Mouse (Mus musculus) urinary bladder, postnatal 36 days (tissue): Measurements from ENCODE around the gene Tef.
A peak's percentile ranks its signal among the peaks of the same experiment; 100 is the strongest.

Experiments
- DNase-seq, 2 experiments: peaks; one replicate each; pipeline ENCODE4 v3.0.0; 2022; ENCODE audit warnings: low spot score in 2 of 2, mixed read lengths in 1 of 2

The Tef gene

DNA sequence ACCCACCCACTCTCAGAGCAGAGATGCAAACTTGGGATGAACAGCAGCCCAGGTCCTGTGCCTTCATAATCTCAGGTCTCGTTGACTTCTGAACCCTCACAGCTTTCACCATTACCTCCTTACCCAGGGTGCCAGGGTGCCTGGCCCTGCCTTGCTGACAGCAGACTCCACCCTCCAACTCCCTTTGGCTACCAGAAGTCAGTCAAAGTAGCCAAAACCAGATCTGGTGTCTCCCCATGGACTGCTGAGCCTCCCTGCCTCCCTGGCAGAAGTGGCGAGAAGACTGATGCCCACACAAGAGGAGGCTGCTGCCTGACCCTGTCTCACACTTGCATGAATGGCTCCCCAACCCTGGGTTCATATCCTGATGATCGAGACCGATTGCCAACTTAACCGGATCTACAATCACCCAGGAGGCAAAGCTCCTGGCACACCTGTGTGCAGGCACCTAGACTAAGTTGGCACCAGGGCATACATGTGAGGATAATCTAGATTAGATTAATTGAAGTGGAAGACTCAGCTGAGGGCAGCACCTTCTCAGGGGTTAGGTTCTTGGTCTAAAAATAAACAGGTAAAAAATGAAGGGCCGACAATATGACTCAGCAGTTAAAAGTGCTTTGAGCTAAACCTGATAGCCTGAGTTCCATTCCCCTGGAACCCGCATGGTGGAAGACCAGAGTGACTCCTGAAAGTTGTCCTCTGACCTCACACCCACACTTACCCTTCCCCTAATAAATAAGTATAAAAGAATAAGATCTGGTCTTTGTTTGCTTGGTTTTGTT, 26.4 kb downstream of the Tef start:
- DNase-seq, result no peak

DNA sequence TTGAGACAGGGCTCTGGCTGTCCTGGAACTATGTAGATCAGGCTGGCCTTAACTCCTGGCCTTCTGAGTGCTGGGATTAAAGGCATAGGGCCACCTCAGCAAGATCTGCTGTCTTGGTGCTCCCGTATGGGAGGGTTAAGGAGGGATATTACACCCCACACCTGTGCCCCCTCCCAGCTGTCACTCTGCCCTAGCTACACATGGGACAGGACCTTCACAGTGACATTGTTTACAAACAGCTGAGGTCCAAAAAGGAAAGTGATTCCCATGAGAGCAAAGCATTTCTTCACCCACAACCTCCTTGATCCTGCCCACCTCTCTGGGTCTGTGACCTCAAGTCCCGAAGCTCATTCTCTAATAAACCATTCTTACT, 27.0 kb downstream of the Tef start:
- DNase-seq, result no peak

DNA sequence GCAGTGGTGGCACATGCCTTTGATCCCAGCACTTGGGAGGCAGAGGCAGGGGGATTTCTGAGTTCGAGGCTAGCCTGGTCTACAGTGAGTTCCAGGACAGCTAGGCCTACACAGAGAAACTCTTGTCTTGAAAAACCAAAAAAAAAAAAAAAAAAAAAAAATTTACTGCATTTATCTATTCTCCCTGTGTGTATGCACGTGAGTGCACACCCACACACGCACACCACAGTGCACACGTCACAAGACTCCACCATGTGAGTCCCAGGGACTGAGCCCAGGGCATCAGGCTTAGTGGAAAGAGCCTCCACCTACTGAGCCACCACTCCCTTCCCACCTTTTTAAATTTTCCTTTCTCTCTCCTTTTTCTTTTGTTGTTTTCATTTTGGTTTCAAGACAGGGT, 28.3 kb downstream of the Tef start:
- no peak for DNase-seq

DNA sequence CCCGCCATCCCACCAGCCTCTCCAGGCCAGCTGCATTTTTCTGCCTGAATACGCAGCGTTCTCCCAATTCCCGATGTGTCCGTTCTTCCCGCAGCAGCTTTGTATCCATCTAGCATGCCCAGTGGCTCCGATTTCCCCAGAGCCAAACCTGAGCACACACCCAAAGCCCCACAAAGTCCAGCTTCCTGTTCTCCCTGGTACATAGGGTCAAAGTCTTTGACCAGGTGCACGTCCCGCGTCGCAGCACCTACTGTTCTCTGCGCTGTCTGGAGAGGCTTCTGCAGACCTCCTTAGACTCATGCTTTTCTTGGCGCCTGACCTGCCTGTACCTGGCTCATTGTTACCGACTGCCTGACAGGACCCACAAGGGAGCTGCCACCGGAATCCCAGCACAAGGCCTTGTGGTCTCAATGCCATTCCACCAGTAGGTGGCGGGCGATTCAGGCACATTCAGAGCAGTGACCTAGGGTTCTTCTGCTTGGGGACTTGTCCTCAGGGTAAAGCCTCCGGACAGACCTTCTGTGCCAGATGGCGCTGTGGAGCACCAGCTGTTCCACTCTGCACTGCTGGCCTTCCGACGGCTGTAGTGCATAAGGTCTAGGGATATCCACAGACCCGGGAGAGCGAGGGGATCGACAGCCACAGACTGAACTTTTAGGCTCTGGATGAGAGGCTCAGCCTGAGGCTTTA, 29.1 kb downstream of the Tef start:
- DNase-seq, result peak; percentile 82 to 91

DNA sequence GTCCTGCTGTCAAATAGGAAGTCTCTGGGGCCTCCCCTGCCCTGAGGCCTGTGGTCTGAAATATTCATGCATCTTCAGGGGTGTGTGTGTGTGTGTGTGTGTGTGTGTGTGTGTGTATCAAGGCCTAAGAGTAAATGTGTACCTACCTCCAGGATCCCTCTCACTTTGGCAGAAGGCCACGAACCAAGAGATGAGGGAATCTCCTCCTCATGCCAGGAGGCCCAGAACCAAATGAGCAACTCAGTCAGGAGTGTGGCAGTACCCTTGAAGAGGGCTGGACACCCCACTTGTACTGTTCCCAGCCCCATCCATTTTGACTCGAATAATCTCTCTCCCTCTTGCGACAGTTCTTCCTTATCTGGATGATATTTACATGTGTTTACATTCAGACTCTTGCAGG, 30.0 kb downstream of the Tef start:
- no peak for DNase-seq

DNA sequence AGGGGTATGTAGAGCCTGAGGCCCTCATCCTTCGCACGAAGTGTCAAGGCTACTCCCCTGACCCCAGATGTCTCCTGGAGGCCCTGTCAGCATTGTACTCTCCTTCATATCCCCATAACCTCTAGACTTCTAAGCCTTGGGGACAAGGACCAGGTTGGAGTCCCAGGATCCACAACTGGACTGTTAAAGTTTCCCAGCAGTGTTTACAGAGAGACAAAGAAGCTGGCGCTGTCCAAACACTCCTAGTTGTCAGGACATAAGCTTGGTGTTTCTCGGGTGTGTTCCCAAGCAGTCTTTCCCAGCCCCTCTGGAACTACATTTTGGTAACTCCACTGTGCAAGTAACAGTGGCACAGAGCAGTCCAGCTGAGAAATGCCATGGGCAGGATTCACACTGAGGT, 31.3 kb downstream of the Tef start:
- no peak for DNase-seq

DNA sequence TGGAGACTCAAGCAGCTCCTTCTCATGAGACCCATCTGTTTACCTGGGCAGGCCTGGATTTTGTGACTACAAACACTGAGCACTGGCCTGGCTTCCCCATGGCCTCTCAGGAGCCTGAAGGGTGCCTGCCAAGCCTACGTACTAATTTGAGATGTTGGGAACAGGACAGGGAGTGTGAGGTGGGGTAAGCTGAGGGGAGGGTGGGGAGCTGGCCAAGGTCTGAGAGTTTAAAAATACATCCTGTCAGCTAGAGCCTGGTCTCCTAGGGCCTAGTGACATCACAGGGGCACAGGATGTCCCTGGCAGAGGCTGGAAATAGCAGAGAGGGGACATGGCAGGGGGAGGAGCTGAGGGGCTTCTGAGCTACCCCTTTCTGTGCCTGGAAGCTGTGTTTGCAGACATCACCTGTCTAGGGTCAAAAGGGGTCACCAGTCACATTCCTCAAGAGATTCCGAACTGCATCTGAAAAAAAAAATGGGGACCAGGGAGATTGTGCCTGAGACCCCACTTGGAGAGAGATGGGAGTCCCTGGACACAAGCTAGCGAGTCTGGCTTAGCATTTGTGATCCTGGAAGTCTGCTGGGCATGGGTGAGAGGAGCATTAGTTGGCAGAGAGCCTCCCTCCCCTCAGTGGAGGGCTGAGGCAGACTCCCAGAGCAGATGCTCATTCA, 32.1 kb downstream of the Tef start:
- DNase-seq, result no peak

DNA sequence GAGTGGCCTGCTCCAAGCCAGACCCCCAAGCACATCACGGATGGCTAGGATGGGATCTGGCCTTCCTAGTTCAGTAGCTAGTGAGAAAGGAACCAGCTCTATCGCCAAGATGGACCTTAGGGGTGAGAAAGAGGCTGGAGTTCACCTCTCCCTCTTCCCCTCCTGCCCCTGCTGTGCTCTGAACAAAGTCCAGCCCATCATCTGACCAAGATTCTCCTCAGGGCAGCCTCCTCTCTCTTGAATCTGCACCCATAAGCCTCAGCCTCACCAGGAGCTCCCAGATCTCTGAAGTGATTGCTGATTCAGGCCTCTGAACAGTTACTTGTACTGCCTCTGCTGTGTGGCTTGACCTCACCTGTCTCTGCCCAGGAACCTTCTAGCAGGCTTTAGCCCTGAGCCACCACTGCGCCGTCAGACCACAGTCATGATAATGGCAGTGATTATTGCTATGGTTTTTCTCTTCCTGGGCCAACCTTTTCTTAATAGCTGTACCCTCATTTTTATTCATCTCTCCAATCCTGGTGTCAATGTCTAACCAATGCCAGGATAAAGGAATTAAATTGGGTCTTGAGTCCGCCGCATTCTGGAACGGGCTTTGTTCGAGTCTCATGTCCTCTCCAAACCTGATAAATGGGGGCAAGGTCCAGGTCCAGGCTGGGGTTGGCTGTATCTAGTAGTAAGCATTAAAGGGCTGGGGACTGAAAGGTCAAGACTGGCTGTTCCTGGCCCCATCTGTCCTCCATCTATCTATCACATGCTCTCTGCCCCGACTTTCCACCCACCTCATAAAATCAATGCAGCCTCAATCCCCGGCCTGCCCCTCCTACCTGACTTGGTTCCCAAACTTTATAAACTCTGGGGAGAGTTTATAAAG, 33.0 kb downstream of the Tef start:
- DNase-seq, result no peak

DNA sequence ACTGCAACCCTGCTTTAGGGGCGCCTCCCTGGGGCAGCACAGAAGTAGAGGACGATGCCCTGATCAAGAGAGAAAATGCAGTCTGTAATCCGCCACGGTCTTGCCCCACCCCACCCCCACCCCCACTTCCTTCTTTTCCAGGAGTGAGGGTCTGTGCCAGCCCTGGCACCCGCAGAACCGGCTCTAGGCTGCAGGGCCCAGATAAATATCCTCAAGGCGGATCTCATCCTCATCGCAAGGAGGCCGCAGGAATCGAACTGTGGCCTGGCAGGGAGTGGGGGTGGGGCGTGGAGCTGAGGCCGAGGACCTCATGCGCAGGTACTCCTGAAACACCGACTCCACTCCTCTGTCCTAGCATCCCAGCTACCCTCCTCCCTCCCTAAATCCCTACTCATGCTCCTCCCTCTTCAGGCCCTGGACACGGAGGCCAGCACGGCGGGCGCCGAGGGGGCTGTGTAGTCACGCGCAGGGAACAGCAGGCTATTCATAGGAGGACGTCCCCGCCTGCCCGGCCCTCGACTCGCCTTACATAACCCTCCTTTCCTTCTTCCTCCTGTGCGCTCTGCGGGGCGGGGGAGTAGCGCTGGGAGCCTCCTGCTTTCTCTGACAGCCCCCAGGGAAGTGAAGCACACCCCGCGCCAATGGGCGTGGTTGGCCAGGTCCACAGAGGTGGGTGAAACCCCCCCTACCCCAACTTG, 34.1 kb downstream of the Tef start:
- DNase-seq, result peak; percentile 70 to 88

DNA sequence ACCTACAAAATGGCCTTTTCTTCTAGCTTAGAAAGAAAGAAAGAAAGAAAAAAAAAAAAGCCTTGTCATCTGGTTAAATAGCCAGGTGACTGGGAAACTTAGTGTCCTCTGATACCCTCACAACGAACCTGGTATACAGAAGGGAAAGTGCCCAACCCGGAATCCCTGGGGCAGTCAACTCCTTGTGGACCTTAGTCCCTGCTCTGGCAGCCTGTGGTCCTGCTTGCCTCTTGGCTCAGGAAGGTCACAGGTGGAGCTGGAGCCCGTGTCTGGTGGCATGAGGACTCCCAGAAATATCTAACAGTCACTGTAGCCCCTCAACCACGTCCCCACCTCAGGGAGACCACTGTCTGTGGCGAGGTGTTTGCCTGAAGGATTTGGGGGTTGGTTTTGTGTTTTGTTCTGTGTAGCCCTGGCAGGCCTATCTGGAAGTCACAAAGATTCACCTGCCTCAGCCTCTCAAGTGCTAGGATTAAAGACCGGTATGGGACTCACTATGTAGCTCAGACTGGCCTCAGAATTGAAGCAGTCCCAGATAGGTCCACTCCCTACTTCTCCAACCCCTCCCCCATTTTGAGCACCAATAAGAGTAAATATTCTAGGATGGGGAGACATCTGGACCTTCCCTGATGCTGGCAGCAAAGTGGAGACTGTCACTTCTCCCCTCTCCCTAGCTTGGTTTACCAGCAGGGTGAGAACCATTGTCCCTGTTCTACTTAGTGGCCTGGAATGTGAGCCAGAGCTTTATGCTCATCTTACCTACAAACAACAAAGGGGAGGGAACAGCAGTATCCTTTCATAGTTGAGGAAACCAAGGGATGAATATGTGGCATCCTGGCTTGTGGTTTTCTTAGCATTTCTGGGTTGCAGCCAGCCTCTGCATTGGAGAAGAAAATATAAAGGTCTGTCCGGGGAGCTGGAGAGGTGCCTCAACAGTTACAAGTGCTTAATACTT, 35.0 kb downstream of the Tef start:
- DNase-seq, result no peak

DNA sequence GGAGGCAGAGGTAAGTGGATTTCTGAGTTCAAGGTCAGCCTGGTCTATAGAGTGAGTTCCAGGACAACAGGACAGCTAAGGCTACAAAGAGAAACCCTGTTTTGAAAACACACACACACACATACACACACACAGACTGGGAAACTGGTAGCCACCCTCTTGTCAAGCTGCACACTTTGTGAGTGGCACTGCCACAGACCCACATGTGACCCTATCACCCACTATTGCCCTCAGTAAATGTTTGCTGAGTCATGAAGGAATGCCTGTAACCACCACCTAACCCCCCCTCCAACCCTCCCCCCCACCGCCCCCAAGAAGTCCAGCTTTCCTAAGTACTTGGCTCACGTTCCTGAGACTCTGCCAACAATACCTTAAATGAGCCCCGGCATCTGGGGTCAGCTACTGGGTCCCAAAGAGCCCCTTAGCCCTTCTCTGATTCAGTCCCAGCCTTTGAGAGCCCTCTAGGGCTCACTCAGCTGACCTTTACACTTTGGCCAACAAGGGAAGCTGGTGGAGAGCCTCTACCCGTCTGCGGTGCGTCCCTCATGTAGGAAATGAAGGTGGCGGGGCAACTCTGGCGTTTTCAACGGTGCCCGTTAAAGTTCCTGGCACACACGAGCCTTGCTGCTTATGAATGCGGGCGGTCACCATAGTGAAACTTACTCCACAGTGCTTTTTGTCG, 36.5 kb downstream of the Tef start:
- no peak for DNase-seq

DNA sequence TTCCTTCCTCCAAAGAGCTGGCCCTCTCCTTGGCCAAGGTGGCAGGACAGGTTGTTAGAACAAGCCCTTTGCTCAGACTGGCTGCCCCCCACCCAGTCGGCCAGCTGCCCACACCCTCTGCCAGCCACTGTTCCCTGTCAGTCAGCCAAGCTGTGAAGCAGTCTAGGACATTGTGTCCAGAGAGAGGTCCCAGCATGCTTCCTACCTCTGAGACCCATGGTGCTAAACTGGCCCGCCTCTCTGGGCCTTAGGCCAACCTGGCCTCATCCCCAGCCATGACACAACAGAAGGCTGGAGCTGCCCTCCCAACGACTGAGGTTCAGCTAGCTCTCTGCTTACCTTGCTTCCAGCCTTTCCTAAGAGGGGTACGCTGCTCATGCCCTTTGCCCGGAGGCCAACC, 37.4 kb downstream of the Tef start:
- peak; percentile 43 to 89 for DNase-seq

DNA sequence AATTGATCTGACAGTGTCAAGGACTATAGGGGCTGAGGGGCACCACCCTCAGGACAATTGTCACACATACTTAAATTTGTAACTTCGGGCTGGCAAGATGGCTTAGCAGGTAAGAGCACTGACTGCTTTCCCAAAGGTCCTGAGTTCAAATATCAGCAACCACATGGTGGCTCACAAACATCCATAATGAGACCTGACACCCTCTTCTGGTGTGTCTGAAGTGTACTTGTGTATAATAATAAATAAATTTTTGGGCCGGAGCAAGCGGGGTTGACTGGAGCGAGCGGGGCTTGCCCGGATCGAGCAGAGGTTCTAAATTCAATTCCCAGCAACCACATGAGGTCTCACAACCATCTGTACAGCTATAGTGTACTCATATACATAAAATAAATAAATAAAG, 38.1 kb downstream of the Tef start:
- DNase-seq, result no peak

DNA sequence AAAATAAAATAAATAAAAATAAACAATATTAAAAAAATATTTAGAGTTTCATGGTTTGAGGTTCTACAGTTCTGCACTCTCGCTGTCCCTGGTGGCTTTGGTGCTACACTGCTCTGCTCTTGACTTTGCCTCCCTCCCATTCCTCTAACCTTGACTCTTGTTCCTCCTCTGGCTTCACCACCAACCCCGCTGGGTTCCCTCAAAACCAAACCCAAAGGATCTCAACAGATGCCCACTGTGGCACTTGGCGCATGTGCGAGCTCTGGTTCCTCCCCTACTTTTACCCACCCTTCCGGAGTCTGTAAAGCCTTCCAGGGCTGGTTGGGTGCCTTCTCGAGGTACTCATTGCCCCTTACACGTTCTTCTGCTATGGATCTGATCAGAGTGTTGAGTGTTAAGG, 40.1 kb downstream of the Tef start:
- DNase-seq, result no peak

DNA sequence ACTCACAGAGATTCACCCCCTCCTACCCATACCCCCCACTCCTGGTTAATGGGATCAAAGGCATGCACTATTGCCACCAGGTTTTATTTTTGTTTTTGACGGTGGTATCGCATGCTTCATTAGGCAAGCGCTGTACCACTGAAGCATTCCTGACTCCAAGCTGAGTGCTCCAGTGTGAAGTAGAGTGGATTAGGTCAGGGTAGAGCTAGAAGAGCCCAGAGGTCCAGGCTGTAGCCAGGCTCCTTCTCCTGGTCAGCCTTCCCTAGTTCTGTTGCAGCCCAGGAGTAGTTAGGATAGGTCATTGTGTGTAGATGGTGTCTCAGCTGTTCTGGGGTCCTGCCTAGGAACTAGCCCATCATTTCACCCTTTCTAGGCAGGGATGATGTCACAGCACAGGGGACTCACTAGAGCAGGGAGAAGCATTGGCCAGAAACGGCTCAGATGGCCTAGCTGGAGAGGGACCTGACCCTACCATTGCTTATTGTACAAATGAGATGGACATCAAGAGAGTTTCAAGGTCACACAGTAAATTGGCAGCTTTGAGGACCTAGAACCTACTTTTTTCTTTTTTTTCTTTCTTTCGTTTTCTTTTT, 42.9 kb downstream of the Tef start:
- DNase-seq, result no peak

DNA sequence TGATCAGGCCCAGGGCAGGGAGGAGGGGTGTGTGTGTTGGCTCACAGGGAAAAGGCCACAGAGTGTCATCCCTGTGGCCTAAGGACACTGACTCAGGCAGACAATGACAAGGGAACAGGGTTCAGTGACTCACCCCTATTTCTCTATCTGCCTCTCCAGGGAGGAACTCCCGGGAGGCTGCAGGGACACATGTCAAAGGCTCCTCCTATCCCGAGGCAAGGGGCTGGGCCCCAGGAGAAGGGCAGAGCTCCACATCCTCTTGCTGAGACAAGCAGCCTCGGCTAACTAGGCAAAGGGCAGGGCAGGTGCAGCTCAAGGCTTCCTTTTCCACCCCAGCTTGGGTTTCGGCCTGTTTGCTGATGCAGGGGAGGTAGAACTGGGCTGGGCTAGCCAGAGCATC, 43.5 kb downstream of the Tef start:
- DNase-seq, result peak; percentile 56 to 78

DNA sequence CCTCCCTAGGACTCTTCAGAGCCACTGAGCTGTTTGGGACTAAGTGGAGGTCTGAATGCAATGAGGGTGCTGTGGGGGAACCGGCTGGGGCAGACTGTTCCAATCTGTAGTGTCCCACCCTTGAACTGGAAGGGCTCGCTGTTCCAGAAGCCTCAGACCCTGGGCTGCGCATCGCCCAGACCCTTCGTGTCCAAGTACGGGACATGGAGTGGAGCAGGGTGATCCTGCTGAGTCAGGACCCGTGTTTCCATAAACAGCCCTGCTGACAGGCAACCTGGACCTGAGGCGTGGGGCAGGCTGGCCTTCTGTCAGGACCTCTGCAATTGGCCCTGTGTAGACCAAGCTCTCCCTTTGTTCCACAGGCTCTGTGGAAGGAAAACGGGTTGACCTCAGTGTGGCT, 44.5 kb downstream of the Tef start:
- no peak for DNase-seq

DNA sequence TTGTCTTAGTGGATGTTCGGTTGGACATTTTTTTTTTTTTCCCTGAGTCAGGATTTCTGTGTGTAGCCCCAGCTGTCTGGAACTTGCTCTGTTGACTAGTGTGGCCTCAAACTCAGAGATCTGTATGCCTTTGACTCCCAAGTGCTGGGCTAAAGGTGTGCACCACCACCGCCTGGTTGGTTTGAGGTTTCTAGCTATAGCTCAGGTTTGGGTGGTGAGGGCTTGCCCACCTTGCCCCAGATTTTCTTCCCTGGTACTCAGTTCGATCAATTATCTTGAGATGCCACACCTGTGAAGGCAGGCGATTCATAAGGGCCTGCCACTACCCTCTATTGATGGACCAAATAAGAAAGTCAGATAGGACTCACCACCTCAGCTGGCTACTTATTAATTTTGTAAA, 44.9 kb downstream of the Tef start:
- DNase-seq, result no peak

DNA sequence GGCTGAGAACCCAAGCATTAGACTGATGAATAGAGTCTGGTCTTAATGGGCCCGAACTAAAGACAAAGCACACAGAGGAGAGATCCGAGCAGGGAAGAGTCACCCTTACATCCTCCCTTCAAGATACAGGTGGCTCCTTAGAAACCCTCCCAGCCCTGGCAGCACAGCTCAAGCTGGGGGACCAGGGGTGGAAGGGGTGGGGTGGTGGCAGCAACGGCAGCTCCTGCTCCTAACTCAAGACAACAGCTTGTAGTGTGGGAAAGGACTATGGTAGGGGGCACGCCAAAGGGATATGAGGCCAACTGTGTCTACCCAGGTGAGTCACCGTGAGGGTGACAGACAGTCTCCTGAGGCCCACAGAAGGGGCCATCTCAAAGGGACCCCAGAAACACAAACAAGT, 45.6 kb downstream of the Tef start:
- no peak for DNase-seq
